Mouse (Mus musculus) heart, embryonic 11.5 days (tissue): ENCODE data around the gene Ak9. TPM values are rescaled to one million over a fixed set of nuclear protein-coding genes. Genes with fewer than 3 reads are reported as not detected.
"Not testable (repeated sequence)": the region's sequence is repeated elsewhere in the genome, so short reads cannot be mapped to it uniquely, and the experiment has no call there.

Experiments used
- ATAC-seq: fragments of 200-750 bp; cut with Nextera tagmentation; replicated peaks from 2 replicates; pipeline ENCODE4 v1.8.0; 2017; ENCODE audit warnings: moderate library complexity; ENCODE audit not compliant: insufficient number of reproducible peaks, low FRiP score, low TSS enrichment
- H3K27ac ChIP-seq: fragments of 300-500 bp; sonication (generic); 2 replicates; pipeline ENCODE4 v1.5.1; 2014; ENCODE audit warnings: mild to moderate bottlenecking, low read depth, low read length
- H3K27me3 ChIP-seq: fragments of 300-500 bp; sonication (generic); 2 replicates; pipeline ENCODE4 v1.6.1; 2014; ENCODE audit warnings: mild to moderate bottlenecking, low read length, mixed read lengths; ENCODE audit not compliant: control insufficient read depth, insufficient read depth
- H3K36me3 ChIP-seq: fragments of 300-500 bp; sonication (generic); 2 replicates; pipeline ENCODE4 v1.6.1; 2014; ENCODE audit warnings: mild to moderate bottlenecking, low read length, moderate library complexity, mixed read lengths; ENCODE audit not compliant: control insufficient read depth, insufficient read depth
- H3K4me1 ChIP-seq: fragments of 300-500 bp; sonication (generic); 2 replicates; pipeline ENCODE4 v1.6.1; 2014; ENCODE audit warnings: low read length; ENCODE audit not compliant: control insufficient read depth, insufficient read depth
- H3K4me2 ChIP-seq: fragments of 300-500 bp; sonication (generic); 2 replicates; pipeline ENCODE4 v1.6.1; 2014; ENCODE audit warnings: mild to moderate bottlenecking, moderate library complexity
- H3K4me3 ChIP-seq: fragments of 300-500 bp; sonication (generic); 2 replicates; pipeline ENCODE4 v1.5.1; 2014; ENCODE audit warnings: low read depth, low read length
- H3K9ac ChIP-seq: fragments of 300-500 bp; sonication (generic); 2 replicates; pipeline ENCODE4 v1.6.1; 2014; ENCODE audit warnings: mild to moderate bottlenecking, low read depth, low read length, moderate library complexity
- H3K9me3 ChIP-seq: fragments of 300-500 bp; sonication (generic); replicated peaks from 2 replicates; pipeline ENCODE4 v1.6.1; 2016; ENCODE audit warnings: low read length; ENCODE audit not compliant: control insufficient read depth
- WGBS: fragments of 180-500 bp; shearing (Covaris S2); extraction: QIAGEN DNeasy Blood & Tissue Kit; methylation state at CpG from one replicate; pipeline ENCODE4 v1.1.7; 2014; ENCODE audit not compliant: insufficient replicate concordance; 5-methylcytosine and 5-hydroxymethylcytosine counted together
- polyA plus RNA-seq: library from polyadenylated mRNA; unstranded; fragments of >200 nt; fragmentation: Nextera tagmentation; extraction: Ambion mirVana; gene quantifications from 2 replicates; pipeline ENCODE4 v1.2.1, GENCODE M21; 2014

Gene Ak9
- polyA plus RNA-seq, 1 experiment from 2014 or later = 0.20 TPM

- H3K4me3 ChIP-seq = not testable (repeated sequence)
- WGBS = 85% methylated on average over 2 of the region's 2 CpGs
Measured at GRCm38 (mm10) chr10:41415368-41415767, 111.6 kb downstream of the Ak9 start.

GRCm38 (mm10) chr10:41420496-41421200 lies 116.9 kb downstream of the Ak9 start:
- H3K9me3 ChIP-seq = no peaks in the 10 kb centered on the region; the same call in 1 of the 2 replicates
- no peak overlapping the region for H3K4me3 ChIP-seq
- no peaks in the 10 kb centered on the region for H3K36me3 ChIP-seq
- H3K9ac ChIP-seq = no peak overlapping the region
- H3K27ac ChIP-seq = no peak overlapping the region
- H3K27me3 ChIP-seq = no peaks in the 10 kb centered on the region
- no peak for ATAC-seq
- 0 out of 2 replicates have a peak, but pooled peaks cover 4% of the 10 kb centered on the region for H3K4me1 ChIP-seq
- 44% methylated on average over 9 of the region's 9 CpGs for WGBS
- no peak overlapping the region for H3K4me2 ChIP-seq

More at GRCm38 (mm10) chr10:41415368-41415767, 111.6 kb downstream of the Ak9 start:
- not testable (repeated sequence) for H3K4me2 ChIP-seq, ATAC-seq, H3K9ac ChIP-seq, H3K36me3 ChIP-seq, H3K9me3 ChIP-seq, H3K27me3 ChIP-seq, H3K4me1 ChIP-seq, H3K27ac ChIP-seq

- Histone ChIP-seq H3K4me3 (no peak overlapping the region), H3K4me1 (0 out of 2 replicates have a peak, but pooled peaks cover 4% of the 10 kb centered on the region), H3K27me3 (no peaks in the 10 kb centered on the region), H3K27ac (no peak overlapping the region), H3K9me3 (no peaks in the 10 kb centered on the region), H3K9ac (no peak overlapping the region), H3K36me3 (no peaks in the 10 kb centered on the region), H3K4me2 (no peak overlapping the region)
- WGBS = 93% methylated on average over 2 of the region's 2 CpGs
- no peak for ATAC-seq
Measured at GRCm38 (mm10) chr10:41423681-41424080, 119.9 kb downstream of the Ak9 start.

GRCm38 (mm10) chr10:41426368-41426767 lies 122.6 kb downstream of the Ak9 start:
- WGBS = 52% methylated on average over 6 of the region's 6 CpGs

GRCm38 (mm10) chr10:41434624-41435023 lies 130.8 kb downstream of the Ak9 start:
- no peaks in the 10 kb centered on the region for H3K36me3 ChIP-seq
- no peak for ATAC-seq

More at GRCm38 (mm10) chr10:41426368-41426767, 122.6 kb downstream of the Ak9 start:
- H3K9me3 ChIP-seq = no peaks in the 10 kb centered on the region
- no peak for ATAC-seq
- H3K27ac ChIP-seq = no peak overlapping the region
- no peaks in the 10 kb centered on the region for H3K36me3 ChIP-seq
- no peak overlapping the region for H3K4me2 ChIP-seq
- H3K9ac ChIP-seq = no peak overlapping the region
- H3K4me1 ChIP-seq = no peaks in the 10 kb centered on the region
- H3K27me3 ChIP-seq = no peaks in the 10 kb centered on the region
- H3K4me3 ChIP-seq = no peak overlapping the region

GRCm38 (mm10) chr10:41435141-41435540 lies 131.4 kb downstream of the Ak9 start:
- Histone ChIP-seq H3K27me3 (no peaks in the 10 kb centered on the region), H3K9ac (no peak overlapping the region), H3K4me3 (no peak overlapping the region), H3K4me2 (no peak overlapping the region), H3K27ac (no peak overlapping the region), H3K9me3 (no peaks in the 10 kb centered on the region), H3K36me3 (no peaks in the 10 kb centered on the region), H3K4me1 (no peaks in the 10 kb centered on the region)
- WGBS = 19% methylated on average over 3 of the region's 3 CpGs
- no peak for ATAC-seq

More at GRCm38 (mm10) chr10:41434624-41435023, 130.8 kb downstream of the Ak9 start:
- Histone ChIP-seq H3K9me3 (no peaks in the 10 kb centered on the region), H3K4me3 (no peak overlapping the region), H3K4me2 (no peak overlapping the region), H3K27me3 (no peaks in the 10 kb centered on the region), H3K9ac (no peak overlapping the region), H3K4me1 (no peaks in the 10 kb centered on the region), H3K27ac (no peak overlapping the region)
- WGBS = 28% methylated on average over 4 of the region's 4 CpGs

GRCm38 (mm10) chr10:41448216-41448615 lies 144.4 kb downstream of the Ak9 start:
- peaks cover 10% of the 10 kb centered on the region for H3K36me3 ChIP-seq
- H3K27me3 ChIP-seq = no peaks in the 10 kb centered on the region
- no peak overlapping the region for H3K4me3 ChIP-seq
- no peak for ATAC-seq
- no peak overlapping the region for H3K9ac ChIP-seq
- H3K9me3 ChIP-seq = no peaks in the 10 kb centered on the region
- WGBS = 84% methylated on average over 1 of the region's 1 CpGs
- peaks cover 9% of the 10 kb centered on the region for H3K4me1 ChIP-seq
- H3K27ac ChIP-seq = no peak overlapping the region
- H3K4me2 ChIP-seq = no peak overlapping the region

GRCm38 (mm10) chr10:41449684-41450083 lies 145.9 kb downstream of the Ak9 start:
- Histone ChIP-seq H3K4me1 (peaks cover 9% of the 10 kb centered on the region), H3K4me2 (peak overlapping the region; percentile 74), H3K4me3 (peak overlapping the region; percentile 91), H3K36me3 (peaks cover 10% of the 10 kb centered on the region), H3K9me3 (no peaks in the 10 kb centered on the region), H3K27me3 (no peaks in the 10 kb centered on the region), H3K9ac (peak overlapping the region; percentile 91), H3K27ac (peak overlapping the region; percentile 80)
- WGBS = 13% methylated on average over 14 of the region's 14 CpGs
- 0 out of 2 replicates have a peak, but pooled peaks have one; percentile 40 for ATAC-seq
